In the genomic region with DNA sequence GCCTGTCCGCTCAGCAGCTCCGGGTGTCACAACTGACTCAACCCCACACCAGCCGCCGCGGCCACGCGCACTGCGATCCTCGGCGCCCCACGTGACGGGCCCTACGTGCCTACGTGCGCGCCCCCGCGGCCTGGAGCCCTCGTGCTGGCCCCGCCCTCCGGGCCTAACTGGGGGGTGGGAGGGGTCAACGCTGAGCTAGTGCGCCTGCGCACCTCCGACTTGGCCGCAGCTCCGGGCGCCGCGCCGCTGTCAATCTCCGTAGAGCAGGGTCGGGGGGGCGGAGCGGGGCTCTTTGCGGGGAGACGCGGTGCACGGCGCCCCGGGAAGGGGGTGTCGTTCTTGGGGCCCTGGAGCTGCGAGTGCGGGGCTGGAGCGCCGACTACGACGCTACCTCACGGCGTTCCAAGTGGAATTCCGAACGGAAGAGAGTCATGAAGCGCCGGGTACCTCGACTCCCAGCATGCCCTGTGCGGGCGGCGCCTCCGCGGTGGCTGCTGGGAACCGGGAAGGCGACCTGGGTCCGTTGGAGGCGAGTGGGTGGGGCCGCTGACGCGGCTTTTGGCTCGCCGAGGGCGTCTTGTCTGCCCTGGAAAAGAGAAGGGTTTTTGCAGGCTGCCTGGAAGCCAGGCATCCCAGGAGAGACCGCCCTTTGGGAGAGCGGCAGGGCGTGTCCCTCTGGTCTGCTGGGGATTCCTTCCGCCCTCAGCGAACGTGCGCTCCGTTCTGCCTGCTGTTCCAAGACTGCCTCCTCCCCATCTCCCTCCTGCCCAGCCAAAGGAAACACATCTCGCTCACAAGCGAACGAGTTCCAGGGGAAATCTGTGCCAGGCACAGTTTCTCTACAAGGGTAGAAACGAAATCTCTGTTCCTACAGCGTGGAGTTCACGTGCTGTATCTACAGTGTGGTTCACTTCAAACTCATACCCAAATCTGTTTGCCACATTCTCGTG, we compare ENCODE assay signal across 8 mouse cellular contexts. TPM values are rescaled to one million over a fixed set of nuclear protein-coding genes. Genes with fewer than 3 reads are reported as not detected.
DNase-seq lines count a peak whose midpoint lies in the region; ATAC-seq lines count a peak whose summit lies in the region.

A gene (minus strand): TSS at position 93 of the 950 bp plus-strand sequence.

- H3K27me3 ChIP-seq in intestine, embryonic 14.5 days (replicated peaks; ENCODE audit: control insufficient read depth, insufficient read depth, low read length) = no peaks in the 10 kb centered on the region

- peak within 1 kb of the TSS; percentile 95 for H3K4me3 ChIP-seq in intestine, embryonic 14.5 days (ENCODE audit: low read depth, low read length)

- H3K4me1 ChIP-seq in intestine, embryonic 14.5 days (replicated peaks; ENCODE audit: control insufficient read depth, insufficient read depth, low read length) = peaks cover 21% of the 10 kb centered on the region

- peak within 1 kb of the TSS; percentile 99 for H3K27ac ChIP-seq in intestine, embryonic 14.5 days (ENCODE audit: low read depth)

- H3K4me2 ChIP-seq in intestine, embryonic 14.5 days (ENCODE audit: low read length) = peak within 1 kb of the TSS; percentile 80

- intact Hi-C loops in left cerebral cortex, postnatal 14 days (cut with DNase I) = loop anchor here (5.0 to 10.0 kb wide), 3 partner anchors 69 to 491 kb away; a partner anchor contains a TSS

- peak; percentile 98 to 99 for DNase-seq in adrenal gland, adult 18-20 months (ENCODE audit: low spot score in 2 of 2)
- peak; percentile 100 for DNase-seq in embryo, embryonic 11 days
- DNase-seq in gastrocnemius, postnatal 25 days = peak; percentile 98
- DNase-seq in intestine, embryonic 14.5 days (ENCODE audit: low spot score) = peak; percentile 98
- DNase-seq in left cerebral cortex, postnatal 14 days (ENCODE audit: low spot score in 2 of 2) = peak; percentile 98
- DNase-seq in mesoderm, embryonic 11.5 days (ENCODE audit: low read depth, low spot score) = peak; percentile 99
- peak; percentile 96 to 97 for DNase-seq in right cerebral cortex, postnatal 36 days (ENCODE audit: low spot score in 2 of 2)
- peak; percentile 97 for DNase-seq in yolk sac, embryonic 10.5 days (ENCODE audit: low spot score)

- WGBS in intestine, embryonic 14.5 days = under 1% methylated on average over 78 of the region's 85 CpGs

- ATAC-seq in intestine, embryonic 14.5 days (replicated peaks; ENCODE audit: low FRiP score, low TSS enrichment, low read depth) = peak; percentile 91

- H3K9me3 ChIP-seq in intestine, embryonic 14.5 days (ENCODE audit: control insufficient read depth, low read length) = no peaks in the 10 kb centered on the region

- H3K36me3 ChIP-seq in intestine, embryonic 14.5 days (ENCODE audit: control insufficient read depth, insufficient read depth, low read length) = peaks cover 3% of the 10 kb centered on the region; the same call in 1 of the 2 replicates

- H3K9ac ChIP-seq in intestine, embryonic 14.5 days (ENCODE audit: low read length) = peak within 1 kb of the TSS; percentile 95

RNA-seq across cellular contexts. Expression of the gene that starts here (rescaled TPM):
- total RNA-seq in adrenal gland, adult 18-20 months (2021) = 100 to 1,000 TPM; 138 to 182 TPM
- 100 to 1,000 TPM; 121 to 125 TPM for total RNA-seq in gastrocnemius, postnatal 25 days (2021)
- 186 and 200 TPM in 2 replicates for polyA plus RNA-seq in intestine, embryonic 14.5 days (2014; fragmentation: Nextera tagmentation; extraction: Ambion mirVana)
- 100 to 1,000 TPM; 169 to 181 TPM for total RNA-seq in left cerebral cortex, postnatal 14 days (2021)

Comparison
In these comparisons a context has a peak if more than half of its experiments do, and no peak if none do; other contexts are left out.
1. Peak in every context shown above with its lines: DNase-seq, ATAC-seq, H3K4me3 ChIP-seq and H3K27ac ChIP-seq.